In the genomic region with DNA sequence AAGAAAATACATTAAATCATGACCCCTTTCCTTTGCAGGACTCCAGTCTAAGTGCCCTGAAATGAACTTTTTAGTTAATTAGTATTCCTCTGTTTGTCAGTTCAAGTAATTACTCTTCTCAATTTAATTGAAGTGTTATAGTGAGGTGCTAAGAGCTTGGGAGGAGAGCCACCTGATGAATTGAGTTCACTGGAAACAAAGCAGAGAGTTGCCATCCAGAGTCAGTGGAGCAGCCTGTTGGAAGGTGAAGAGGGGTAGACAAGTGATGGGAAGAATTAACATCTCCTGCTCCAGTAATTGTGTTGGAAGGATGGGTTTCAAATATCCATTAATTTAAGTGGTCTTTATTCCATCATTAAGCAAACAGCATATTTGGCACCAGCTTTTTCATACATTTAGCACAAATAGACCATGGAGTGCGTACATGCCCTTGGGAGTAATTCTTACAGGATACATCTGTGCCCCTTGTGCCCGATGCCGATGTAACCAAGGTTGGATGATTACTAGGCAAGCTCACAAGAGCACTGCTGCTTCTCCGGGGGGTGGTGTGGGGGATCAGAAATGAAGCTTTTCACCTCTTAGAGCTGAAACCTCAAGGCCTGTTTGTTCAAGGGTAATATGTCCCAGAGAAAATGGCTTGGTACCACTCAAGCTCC, we compare ENCODE assay signal across 12 mouse cellular contexts.
"Had no signal": no experiment of that assay in that cellular context is flagged by ENCODE, and none has a peak within 500 bp of the region (broad histone marks: within the 10 kb centered on the region; RNA-seq: fewer than 3 reads in every experiment).

No protein-coding gene starts in this region.

- H3K9me3 ChIP-seq: liver, embryonic 13.5 days; midbrain, embryonic 15.5 days had no signal

- H3K36me3 ChIP-seq: liver, embryonic 13.5 days; midbrain, embryonic 15.5 days had no signal

- H3K4me3 ChIP-seq: liver, embryonic 13.5 days; midbrain, embryonic 15.5 days; myocyte had no signal

- H3K9ac ChIP-seq: liver, embryonic 13.5 days; midbrain, embryonic 15.5 days had no signal

- DNase-seq: kidney, adult 9 months; kidney, postnatal 14 days; kidney, postnatal 4 days; liver, embryonic 13.5 days; lung, adult 2 months; lung, postnatal 14 days; lung, postnatal 4 days; thymus, adult 18-20 months; thymus, postnatal 36 days had no signal

- H3K4me1 ChIP-seq: liver, embryonic 13.5 days; midbrain, embryonic 15.5 days had no signal

- H3K27me3 ChIP-seq: liver, embryonic 13.5 days; midbrain, embryonic 15.5 days had no signal

- H3K27ac ChIP-seq: liver, embryonic 13.5 days; midbrain, embryonic 15.5 days had no signal

- ATAC-seq: midbrain, embryonic 15.5 days had no signal

- H3K4me2 ChIP-seq: liver, embryonic 13.5 days; midbrain, embryonic 11.5 days; midbrain, embryonic 15.5 days had no signal
